Mouse (Mus musculus) embryonic facial prominence, embryonic 11.5 days (tissue): Measurements from ENCODE around the gene Zfp989. TPM values are rescaled to one million over a fixed set of nuclear protein-coding genes. Genes with fewer than 3 reads are reported as not detected.
"Not testable (repeated sequence)": the region's sequence is repeated elsewhere in the genome, so short reads cannot be mapped to it uniquely, and the experiment has no call there.

ENCODE experiments used
- ATAC-seq: fragments of 200-750 bp; cut with Nextera tagmentation; replicated peaks from 2 replicates; pipeline ENCODE4 v1.8.0; 2017; ENCODE audit warnings: low read depth; ENCODE audit not compliant: insufficient number of reproducible peaks, low FRiP score, low TSS enrichment
- DNase-seq: peaks from one replicate; pipeline ENCODE4 v3.0.0-alpha.2; 2015; ENCODE audit warnings: low spot score
- H3K27ac ChIP-seq: fragments of 300-500 bp; sonication (generic); replicated peaks from 2 replicates; pipeline ENCODE4 v1.5.1; 2014; ENCODE audit warnings: mild to moderate bottlenecking, low read depth, low read length, control low read depth
- H3K27me3 ChIP-seq: fragments of 300-500 bp; sonication (generic); 2 replicates; pipeline ENCODE4 v1.6.1; 2014; ENCODE audit warnings: mild to moderate bottlenecking, low read length, moderate library complexity, mixed read lengths; ENCODE audit not compliant: control insufficient read depth, insufficient read depth
- H3K36me3 ChIP-seq: fragments of 300-500 bp; sonication (generic); replicated peaks from 2 replicates; pipeline ENCODE4 v1.6.1; 2014; ENCODE audit warnings: low read depth, mild to moderate bottlenecking, low read length, moderate library complexity, mixed read lengths; ENCODE audit not compliant: control insufficient read depth, insufficient read depth
- H3K4me1 ChIP-seq: fragments of 300-500 bp; sonication (generic); 2 replicates; pipeline ENCODE4 v1.6.1; 2014; ENCODE audit warnings: low read length, mixed read lengths; ENCODE audit not compliant: control insufficient read depth, insufficient read depth
- H3K4me2 ChIP-seq: fragments of 300-500 bp; sonication (generic); 2 replicates; pipeline ENCODE4 v1.6.1; 2014; ENCODE audit warnings: low read depth, mild to moderate bottlenecking, control low read depth, low read length, moderate library complexity
- H3K4me3 ChIP-seq: fragments of 300-500 bp; sonication (generic); 2 replicates; pipeline ENCODE4 v1.5.1; 2014; ENCODE audit warnings: low read depth, low read length, control low read depth
- H3K9ac ChIP-seq: fragments of 300-500 bp; sonication (generic); replicated peaks from 2 replicates; pipeline ENCODE4 v1.6.1; 2014; ENCODE audit warnings: mild to moderate bottlenecking, control low read depth, low read length
- H3K9me3 ChIP-seq: fragments of 300-500 bp; sonication (generic); replicated peaks from 2 replicates; pipeline ENCODE4 v1.6.1; 2016; ENCODE audit warnings: mild to moderate bottlenecking, low read length, inconsistent platforms, mixed read lengths; ENCODE audit not compliant: control insufficient read depth
- WGBS: fragments of 180-500 bp; shearing (Covaris S2); extraction: QIAGEN DNeasy Blood & Tissue Kit; methylation state at CpG from one replicate; pipeline ENCODE4 v1.1.7; 2014; 5-methylcytosine and 5-hydroxymethylcytosine counted together
- polyA plus RNA-seq: library from polyadenylated mRNA; unstranded; fragments of >200 nt; fragmentation: Nextera tagmentation; extraction: Ambion mirVana; gene quantifications from 2 replicates; pipeline ENCODE4 v1.2.1, GENCODE M21; 2014

Gene Zfp989
- polyA plus RNA-seq, result not detected in 2 replicates

DNA sequence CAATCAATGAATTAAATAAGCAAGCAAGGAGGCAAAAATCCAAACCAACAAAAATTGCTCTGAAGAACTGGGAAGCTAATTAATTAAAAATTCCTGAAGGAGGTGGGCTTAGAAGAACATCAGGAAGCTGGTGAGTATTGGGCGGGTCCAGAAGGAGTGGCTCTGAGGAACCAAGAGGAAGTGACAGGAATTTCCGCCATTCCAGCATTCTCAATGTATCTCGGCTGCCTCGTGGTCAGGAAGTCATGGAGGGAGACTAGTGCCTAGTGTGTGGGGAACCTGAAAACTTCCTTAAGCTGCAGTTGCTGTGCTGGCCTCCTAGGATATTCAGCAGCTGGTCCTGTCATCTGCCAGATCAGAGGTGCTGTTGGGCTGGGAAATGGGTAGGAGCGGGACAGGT is at the start of gene Zfp989:
Gene Zfp989, plus strand, starts transcription at position 220 of the 400 bp plus-strand sequence.
- not testable (repeated sequence) for H3K4me3 ChIP-seq, H3K9ac ChIP-seq, H3K9me3 ChIP-seq, ATAC-seq, H3K4me2 ChIP-seq, H3K27me3 ChIP-seq, H3K36me3 ChIP-seq, H3K27ac ChIP-seq, H3K4me1 ChIP-seq, DNase-seq
- 94% methylated on average over 4 of the region's 5 CpGs for WGBS

DNA sequence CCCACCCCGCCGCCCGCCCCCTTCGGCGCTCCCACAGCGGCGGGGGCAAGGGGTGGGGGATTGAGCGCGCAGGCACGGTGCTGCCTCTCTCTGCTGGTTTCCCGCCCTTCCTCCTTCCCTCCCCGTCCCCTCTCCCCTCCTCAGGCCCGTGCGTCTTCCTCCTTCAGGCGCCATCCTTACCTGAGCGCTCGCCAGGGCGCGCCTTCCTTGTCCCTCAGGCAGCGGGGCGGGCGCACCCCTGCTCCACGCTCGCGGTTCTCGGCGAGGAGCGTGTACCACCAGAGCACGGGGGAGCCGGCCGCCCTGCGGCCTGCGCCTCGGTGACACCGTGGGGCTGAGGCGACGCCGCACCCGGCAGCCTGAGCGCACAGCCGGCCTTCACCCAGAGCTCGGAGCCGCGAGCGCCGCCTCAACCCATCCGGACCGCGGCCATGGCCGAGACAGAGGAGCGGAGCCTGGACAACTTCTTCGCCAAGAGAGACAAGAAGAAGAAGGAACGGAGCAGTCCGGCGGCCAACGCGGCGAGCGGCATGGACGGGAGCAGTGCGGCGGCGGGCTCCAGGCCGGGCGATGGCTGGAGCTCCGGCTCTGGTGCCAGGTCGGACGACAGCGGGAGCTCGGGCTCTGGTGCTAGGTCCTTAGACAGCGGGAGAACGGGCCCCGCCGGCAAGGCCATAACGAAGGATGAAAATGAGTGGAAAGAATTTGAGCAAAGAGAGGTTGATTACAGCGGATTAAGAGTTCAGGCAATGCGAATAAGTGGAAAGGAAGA is 39.3 kb upstream of the Zfp989 start:
- peak overlapping the region; percentile 51 for H3K4me2 ChIP-seq
- peaks cover 2% of the 10 kb centered on the region; the same call in 1 of the 2 replicates for H3K9me3 ChIP-seq
- WGBS, result 6% methylated on average over 59 of the region's 77 CpGs
- peak overlapping the region; percentile 34 for H3K9ac ChIP-seq
- DNase-seq (peak; percentile 2), ATAC-seq (peak; percentile 65; the same call in 1 of the 2 replicates)
- H3K27ac ChIP-seq, result no peak overlapping the region
- H3K36me3 ChIP-seq, result no peaks in the 10 kb centered on the region
- peak overlapping the region; percentile 25 for H3K4me3 ChIP-seq
- H3K27me3 ChIP-seq, result no peaks in the 10 kb centered on the region; the same call in 1 of the 2 replicates
- no peaks in the 10 kb centered on the region for H3K4me1 ChIP-seq

DNA sequence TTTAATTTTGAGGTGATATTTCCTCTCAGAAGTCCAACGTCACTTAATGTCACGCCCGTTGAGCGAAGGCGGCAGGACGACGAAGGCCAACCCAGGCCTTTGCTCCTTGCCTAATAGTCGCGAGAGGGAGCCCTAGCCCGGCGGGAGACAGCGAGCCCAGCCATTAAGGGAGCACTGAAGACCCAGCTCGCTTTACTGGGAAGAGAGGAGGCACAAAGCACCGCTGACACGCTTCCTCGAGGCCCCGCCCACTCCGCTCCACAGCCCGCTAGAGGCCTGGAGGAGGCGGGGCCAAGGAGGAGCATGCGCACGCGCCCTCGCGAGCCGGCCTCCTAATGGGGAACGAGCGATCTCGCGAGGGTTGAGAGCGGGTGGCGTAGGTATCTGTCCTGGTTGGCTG is 30.1 kb upstream of the Zfp989 start:
- H3K9ac ChIP-seq, H3K9me3 ChIP-seq, H3K27ac ChIP-seq, DNase-seq, H3K27me3 ChIP-seq, H3K36me3 ChIP-seq, H3K4me1 ChIP-seq, ATAC-seq, H3K4me2 ChIP-seq, H3K4me3 ChIP-seq: not testable (repeated sequence)
- WGBS, result 59% methylated on average over 32 of the region's 32 CpGs

DNA sequence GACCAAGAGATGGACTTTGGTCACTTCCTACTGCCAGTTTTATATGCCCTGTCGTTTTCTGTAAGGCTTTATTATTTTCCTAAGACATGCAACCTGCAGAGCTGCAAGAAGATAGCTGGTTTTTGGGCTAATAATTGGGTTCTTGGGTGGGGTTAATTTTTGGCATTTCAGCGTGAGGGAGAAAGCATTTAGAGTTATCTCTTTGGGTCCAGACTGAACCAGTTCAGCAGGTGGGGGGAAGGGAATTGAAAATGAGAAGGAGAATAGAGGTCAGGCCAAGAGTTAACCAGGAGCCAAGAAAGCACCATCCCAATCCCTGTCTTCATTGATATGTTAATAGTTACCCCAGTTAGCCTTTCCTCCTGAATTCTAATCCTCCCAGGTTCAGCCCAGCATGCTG is 4.8 kb downstream of the Zfp989 start:
- 17% methylated on average over 2 of the region's 2 CpGs for WGBS
- not testable (repeated sequence) for H3K4me3 ChIP-seq, H3K9ac ChIP-seq, H3K4me2 ChIP-seq, H3K27me3 ChIP-seq, H3K9me3 ChIP-seq, H3K27ac ChIP-seq, DNase-seq, H3K4me1 ChIP-seq, H3K36me3 ChIP-seq, ATAC-seq

DNA sequence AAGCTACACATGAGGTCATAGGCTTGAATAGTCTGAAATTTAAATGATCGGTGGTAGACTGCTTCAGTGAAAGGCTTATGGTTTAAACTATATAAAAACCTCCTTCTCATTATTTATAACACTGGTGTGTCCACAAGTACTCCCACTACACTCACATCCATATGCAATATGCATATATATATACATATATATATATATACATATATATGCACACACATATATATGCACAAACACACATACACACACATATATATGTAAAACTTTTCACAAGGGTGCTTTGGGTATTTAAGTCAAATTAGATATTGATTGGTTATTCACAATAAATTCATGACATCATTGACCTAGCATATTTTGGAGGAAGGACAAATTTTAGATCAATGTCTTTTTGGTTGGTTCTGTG is 46.6 kb downstream of the Zfp989 start:
- not testable (repeated sequence) for H3K27ac ChIP-seq, H3K9me3 ChIP-seq, ATAC-seq, H3K27me3 ChIP-seq, H3K4me3 ChIP-seq, H3K4me2 ChIP-seq, H3K9ac ChIP-seq, DNase-seq, H3K36me3 ChIP-seq, H3K4me1 ChIP-seq
- WGBS, result no CpG with 5 or more reads among the region's 1 CpGs

DNA sequence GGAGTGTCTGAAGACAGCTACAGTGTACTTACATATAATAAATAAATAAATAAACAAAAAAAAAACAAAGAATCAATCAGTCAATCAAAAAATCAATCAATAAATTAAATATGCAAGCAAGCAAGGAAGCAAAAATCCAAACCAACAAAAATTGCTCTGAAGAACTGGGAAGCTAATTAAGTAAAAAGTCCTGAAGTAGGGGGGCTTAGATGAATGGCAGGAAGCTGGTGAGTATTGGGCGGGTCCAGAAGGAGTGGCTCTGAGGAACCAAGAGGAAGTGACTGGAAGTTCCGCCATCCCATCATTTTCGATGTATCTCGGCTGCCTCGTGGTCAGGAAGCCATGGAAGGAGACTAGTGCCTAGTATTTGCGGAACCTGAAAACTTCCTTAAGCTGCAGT is 49.8 kb downstream of the Zfp989 start, which contains the start of gene Rex2:
Gene Rex2, plus strand, starts transcription at position 301 of the 400 bp plus-strand sequence.
- not testable (repeated sequence) for H3K4me2 ChIP-seq, H3K27me3 ChIP-seq, H3K9ac ChIP-seq, H3K4me3 ChIP-seq, H3K36me3 ChIP-seq, H3K27ac ChIP-seq, DNase-seq, H3K9me3 ChIP-seq, H3K4me1 ChIP-seq, ATAC-seq
- no CpG with 5 or more reads among the region's 6 CpGs for WGBS

DNA sequence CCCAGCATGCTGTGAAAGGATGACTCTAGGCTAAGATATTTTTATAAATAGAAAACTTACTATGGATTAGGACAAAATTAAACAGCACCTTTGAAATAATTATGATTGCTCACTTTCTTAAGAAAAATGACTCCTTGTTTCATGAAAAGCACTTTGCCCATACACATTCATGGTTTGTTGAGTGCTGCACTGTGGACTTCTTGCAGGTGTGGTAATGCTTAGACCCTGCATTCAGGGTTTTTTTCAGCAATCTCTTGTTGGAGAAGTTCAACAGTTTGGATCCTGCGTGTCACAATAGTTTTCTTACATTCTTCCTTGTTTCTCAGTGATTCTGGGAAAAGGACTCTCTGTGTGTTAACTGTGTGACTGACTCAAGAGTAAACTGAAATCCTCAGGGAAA is 54.6 kb downstream of the Zfp989 start:
- H3K27ac ChIP-seq, H3K4me1 ChIP-seq, H3K9me3 ChIP-seq, H3K36me3 ChIP-seq, H3K4me3 ChIP-seq, H3K4me2 ChIP-seq, ATAC-seq, H3K27me3 ChIP-seq, DNase-seq, H3K9ac ChIP-seq: not testable (repeated sequence)
- WGBS, result 44% methylated on average over 1 of the region's 1 CpGs

DNA sequence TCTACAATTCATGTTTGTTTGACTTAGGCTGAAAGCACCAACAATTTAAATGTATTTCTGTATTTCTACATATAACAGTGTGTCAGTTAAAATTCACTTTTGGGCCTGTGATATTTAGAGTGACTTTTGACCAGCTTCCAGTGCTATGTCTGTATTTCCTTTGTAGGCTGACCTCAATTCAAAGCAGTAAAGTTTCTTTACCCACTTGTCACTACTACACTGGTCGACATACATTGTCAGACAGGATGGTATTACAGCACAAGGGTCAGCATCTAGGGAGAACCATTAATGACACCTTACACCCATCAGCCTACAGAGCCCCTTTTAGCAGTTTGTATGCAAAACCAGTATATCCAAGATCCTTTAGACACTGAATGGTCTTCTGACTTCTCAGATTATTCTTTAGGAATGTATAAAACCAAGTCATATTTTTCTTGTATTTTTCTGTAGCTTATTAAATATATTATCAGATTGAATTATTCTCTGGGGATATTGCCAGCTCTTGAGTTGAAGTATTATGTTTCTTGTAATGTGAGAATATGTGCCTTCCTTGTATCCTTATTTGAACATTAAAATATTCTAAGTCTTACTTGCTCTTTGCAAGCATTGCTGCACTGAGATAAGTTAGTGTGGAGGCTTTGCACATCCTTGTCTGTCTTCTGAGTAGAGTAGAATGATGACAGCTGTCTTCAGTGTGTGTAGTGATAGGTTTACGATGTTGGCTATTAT is 59.7 kb downstream of the Zfp989 start:
- not testable (repeated sequence) for H3K36me3 ChIP-seq, H3K4me3 ChIP-seq, H3K27ac ChIP-seq, H3K4me2 ChIP-seq, H3K27me3 ChIP-seq, H3K4me1 ChIP-seq, DNase-seq, ATAC-seq, H3K9me3 ChIP-seq, H3K9ac ChIP-seq
- WGBS, result 89% methylated on average over 1 of the region's 2 CpGs
